Mouse (Mus musculus): ENCODE measurements around the gene Wdr45b. TPM values are rescaled to one million over a fixed set of nuclear protein-coding genes. Genes with fewer than 3 reads are reported as not detected.
"Not testable (repeated sequence)": the region's sequence is repeated elsewhere in the genome, so short reads cannot be mapped to it uniquely, and the experiment has no call there.

Wdr45b gene
- polyA plus RNA-seq, 1 experiment from 2014 or later: 82.1 TPM

- Histone ChIP-seq H3K4me3 (no peak overlapping the region), H3K9ac (no peak overlapping the region), H3K27ac (no peak overlapping the region), H3K4me2 (no peak overlapping the region), H3K36me3 (ENCODE audit: poor library complexity, severe bottlenecking) (peaks cover 50% of the 10 kb centered on the region), H3K9me3 (replicated peaks) (no peaks in the 10 kb centered on the region), H3K4me1 (no peaks in the 10 kb centered on the region), H3K27me3 (no peaks in the 10 kb centered on the region)
- 97% methylated on average over 5 of the region's 5 CpGs for WGBS
- ATAC-seq: no peak
These were observed 27.6 kb downstream of the Wdr45b start for GRCm38 (mm10) chr11:121326681-121327080.

- no peak for ATAC-seq
- H3K27ac ChIP-seq: no peak overlapping the region
- no peak overlapping the region for H3K4me2 ChIP-seq
- H3K4me3 ChIP-seq: no peak overlapping the region
- WGBS: 89% methylated on average over 1 of the region's 1 CpGs
- H3K9ac ChIP-seq: no peak overlapping the region
- peaks cover 55% of the 10 kb centered on the region for H3K36me3 ChIP-seq (ENCODE audit: poor library complexity, severe bottlenecking)
- no peaks in the 10 kb centered on the region for H3K9me3 ChIP-seq (replicated peaks)
- H3K27me3 ChIP-seq: no peaks in the 10 kb centered on the region
- no peaks in the 10 kb centered on the region for H3K4me1 ChIP-seq
These were observed 28.2 kb downstream of the Wdr45b start for GRCm38 (mm10) chr11:121326034-121326433.

- not testable (repeated sequence) for H3K9ac ChIP-seq; H3K4me3 ChIP-seq; H3K9me3 ChIP-seq (replicated peaks); H3K27ac ChIP-seq; ATAC-seq; H3K4me2 ChIP-seq; H3K27me3 ChIP-seq; H3K4me1 ChIP-seq
- H3K36me3 ChIP-seq (ENCODE audit: poor library complexity, severe bottlenecking): peaks cover 78% of the 10 kb centered on the region
- WGBS: 96% methylated on average over 6 of the region's 6 CpGs
These were observed 46.5 kb downstream of the Wdr45b start for GRCm38 (mm10) chr11:121307712-121308111.

- no peak overlapping the region for H3K4me3 ChIP-seq
- no peaks in the 10 kb centered on the region for H3K4me1 ChIP-seq
- 98% methylated on average over 8 of the region's 8 CpGs for WGBS
- H3K36me3 ChIP-seq (ENCODE audit: poor library complexity, severe bottlenecking): peaks cover 89% of the 10 kb centered on the region
- H3K4me2 ChIP-seq: no peak overlapping the region
- no peak overlapping the region for H3K27ac ChIP-seq
- H3K9me3 ChIP-seq (replicated peaks): peaks cover 3% of the 10 kb centered on the region; the same call in 1 of the 2 replicates
- no peak for ATAC-seq
- H3K27me3 ChIP-seq: no peaks in the 10 kb centered on the region
- no peak overlapping the region for H3K9ac ChIP-seq
These were observed 47.6 kb downstream of the Wdr45b start for GRCm38 (mm10) chr11:121306608-121307007.

- no peak for ATAC-seq
- Histone ChIP-seq H3K9me3 (replicated peaks) (no peaks in the 10 kb centered on the region), H3K27me3 (no peaks in the 10 kb centered on the region), H3K4me2 (no peak overlapping the region), H3K4me3 (no peak overlapping the region), H3K9ac (no peak overlapping the region), H3K4me1 (no peaks in the 10 kb centered on the region), H3K27ac (no peak overlapping the region), H3K36me3 (ENCODE audit: poor library complexity, severe bottlenecking) (peaks cover 95% of the 10 kb centered on the region)
- WGBS: 92% methylated on average over 6 of the region's 6 CpGs
These were observed 48.9 kb downstream of the Wdr45b start for GRCm38 (mm10) chr11:121305371-121305770.

- H3K36me3 ChIP-seq (ENCODE audit: poor library complexity, severe bottlenecking): peaks cover 94% of the 10 kb centered on the region
- no peak for ATAC-seq
These were observed 54.0 kb downstream of the Wdr45b start for GRCm38 (mm10) chr11:121300265-121300664.

GRCm38 (mm10) chr11:121298493-121298892, 55.8 kb downstream of the Wdr45b start:
- H3K36me3 ChIP-seq (ENCODE audit: poor library complexity, severe bottlenecking): peaks cover 92% of the 10 kb centered on the region
- no peaks in the 10 kb centered on the region for H3K4me1 ChIP-seq
- no peak for ATAC-seq
- H3K4me2 ChIP-seq: no peak overlapping the region
- no peaks in the 10 kb centered on the region for H3K9me3 ChIP-seq (replicated peaks)
- no peak overlapping the region for H3K9ac ChIP-seq
- whole genome bisulfite sequencing: 92% methylated on average over 8 of the region's 8 CpGs
- no peaks in the 10 kb centered on the region for H3K27me3 ChIP-seq
- no peak overlapping the region for H3K4me3 ChIP-seq
- H3K27ac ChIP-seq: no peak overlapping the region

More at GRCm38 (mm10) chr11:121300265-121300664, 54.0 kb downstream of the Wdr45b start:
- Histone ChIP-seq H3K27me3 (no peaks in the 10 kb centered on the region), H3K27ac (no peak overlapping the region), H3K4me2 (no peak overlapping the region), H3K9ac (no peak overlapping the region), H3K4me1 (no peaks in the 10 kb centered on the region), H3K9me3 (replicated peaks) (no peaks in the 10 kb centered on the region), H3K4me3 (no peak overlapping the region)
- 94% methylated on average over 9 of the region's 9 CpGs for WGBS

- no peak overlapping the region for H3K27ac ChIP-seq
- H3K4me1 ChIP-seq: no peaks in the 10 kb centered on the region
- H3K4me3 ChIP-seq: no peak overlapping the region
- no peak for ATAC-seq
- H3K9me3 ChIP-seq (replicated peaks): no peaks in the 10 kb centered on the region
- H3K36me3 ChIP-seq (ENCODE audit: poor library complexity, severe bottlenecking): peaks cover 91% of the 10 kb centered on the region
- WGBS: 94% methylated on average over 5 of the region's 5 CpGs
- H3K9ac ChIP-seq: no peak overlapping the region
- no peaks in the 10 kb centered on the region for H3K27me3 ChIP-seq
- H3K4me2 ChIP-seq: no peak overlapping the region
These were observed 59.5 kb downstream of the Wdr45b start for GRCm38 (mm10) chr11:121294771-121295170.

- no peaks in the 10 kb centered on the region for H3K27me3 ChIP-seq
- no peaks in the 10 kb centered on the region for H3K9me3 ChIP-seq (replicated peaks)
- H3K4me3 ChIP-seq: no peak overlapping the region
- no peak overlapping the region for H3K9ac ChIP-seq
- no peak for ATAC-seq
- no peak overlapping the region for H3K27ac ChIP-seq
- H3K4me2 ChIP-seq: no peak overlapping the region
- H3K36me3 ChIP-seq (ENCODE audit: poor library complexity, severe bottlenecking): peaks cover 91% of the 10 kb centered on the region
- WGBS: 99% methylated on average over 3 of the region's 3 CpGs
- no peaks in the 10 kb centered on the region for H3K4me1 ChIP-seq
These were observed 64.4 kb downstream of the Wdr45b start for GRCm38 (mm10) chr11:121289859-121290258.

- no peaks in the 10 kb centered on the region for H3K9me3 ChIP-seq (replicated peaks)
- ATAC-seq: no peak
- no peaks in the 10 kb centered on the region for H3K27me3 ChIP-seq
- no peak overlapping the region for H3K4me2 ChIP-seq
- WGBS: 79% methylated on average over 6 of the region's 6 CpGs
- no peak overlapping the region for H3K27ac ChIP-seq
- peaks cover 34% of the 10 kb centered on the region for H3K36me3 ChIP-seq (ENCODE audit: poor library complexity, severe bottlenecking)
- no peak overlapping the region for H3K9ac ChIP-seq
- no peak overlapping the region for H3K4me3 ChIP-seq
- peaks cover 3% of the 10 kb centered on the region; the same call in 1 of the 2 replicates for H3K4me1 ChIP-seq
These were observed 71.3 kb downstream of the Wdr45b start for GRCm38 (mm10) chr11:121282911-121283310.

GRCm38 (mm10) chr11:121278011-121278410, 76.2 kb downstream of the Wdr45b start:
- WGBS: 91% methylated on average over 3 of the region's 3 CpGs
- no peak overlapping the region for H3K27ac ChIP-seq
- peaks cover 3% of the 10 kb centered on the region; the same call in 1 of the 2 replicates for H3K4me1 ChIP-seq
- H3K9ac ChIP-seq: no peak overlapping the region
- no peak for ATAC-seq
- no peaks in the 10 kb centered on the region for H3K9me3 ChIP-seq (replicated peaks)
- H3K27me3 ChIP-seq: no peaks in the 10 kb centered on the region
- peaks cover 21% of the 10 kb centered on the region for H3K36me3 ChIP-seq (ENCODE audit: poor library complexity, severe bottlenecking)
- H3K4me2 ChIP-seq: no peak overlapping the region
- no peak overlapping the region for H3K4me3 ChIP-seq

- 95% methylated on average over 8 of the region's 8 CpGs for WGBS
- Histone ChIP-seq H3K4me1 (peaks cover 3% of the 10 kb centered on the region; the same call in 1 of the 2 replicates), H3K9ac (no peak overlapping the region), H3K4me2 (no peak overlapping the region), H3K27ac (no peak overlapping the region), H3K9me3 (replicated peaks) (no peaks in the 10 kb centered on the region), H3K4me3 (no peak overlapping the region), H3K36me3 (ENCODE audit: poor library complexity, severe bottlenecking) (peaks cover 23% of the 10 kb centered on the region), H3K27me3 (no peaks in the 10 kb centered on the region)
- ATAC-seq: no peak
These were observed 76.7 kb downstream of the Wdr45b start for GRCm38 (mm10) chr11:121277516-121277915.
